Mouse (Mus musculus): ENCODE data around the gene Sirpb1a. TPM values are rescaled to one million over a fixed set of nuclear protein-coding genes. Genes with fewer than 3 reads are reported as not detected.
"Not testable (repeated sequence)": the region's sequence is repeated elsewhere in the genome, so short reads cannot be mapped to it uniquely, and the experiment has no call there.

Gene Sirpb1a
- not detected in 2 replicates for polyA plus RNA-seq (2015; fragmentation: Nextera tagmentation; extraction: Ambion mirVana)

- H3K9me3 ChIP-seq (replicated peaks; ENCODE audit: control insufficient read depth, low read length, poor library complexity, severe bottlenecking); H3K27me3 ChIP-seq (ENCODE audit: control insufficient read depth, insufficient read depth, low read depth, low read length); H3K9ac ChIP-seq (ENCODE audit: low read depth, low read length); ATAC-seq; H3K4me1 ChIP-seq (ENCODE audit: control insufficient read depth, insufficient read depth, low read length); H3K27ac ChIP-seq (ENCODE audit: low read length); H3K4me3 ChIP-seq (ENCODE audit: low read depth, low read length); H3K4me2 ChIP-seq (ENCODE audit: low read length); H3K36me3 ChIP-seq (ENCODE audit: control insufficient read depth, insufficient read depth, low read length): not testable (repeated sequence)
- 93% methylated on average over 1 of the region's 1 CpGs for WGBS
Measured at GRCm38 (mm10) chr3:15426447-15426846, at the start of gene Sirpb1a. Gene Sirpb1a, minus strand, starts transcription at chr3:15426520.

- not testable (repeated sequence) for H3K9ac ChIP-seq (ENCODE audit: low read depth, low read length); ATAC-seq
- 85% methylated on average over 1 of the region's 2 CpGs for WGBS
Measured at GRCm38 (mm10) chr3:15474831-15475230, 48.5 kb upstream of the Sirpb1a start.

GRCm38 (mm10) chr3:15470158-15470557 is 43.8 kb upstream of the Sirpb1a start:
- not testable (repeated sequence) for H3K9me3 ChIP-seq (replicated peaks; ENCODE audit: control insufficient read depth, low read length, poor library complexity, severe bottlenecking); H3K9ac ChIP-seq (ENCODE audit: low read depth, low read length); H3K27me3 ChIP-seq (ENCODE audit: control insufficient read depth, insufficient read depth, low read depth, low read length); H3K4me3 ChIP-seq (ENCODE audit: low read depth, low read length); H3K36me3 ChIP-seq (ENCODE audit: control insufficient read depth, insufficient read depth, low read length); H3K27ac ChIP-seq (ENCODE audit: low read length); ATAC-seq; H3K4me1 ChIP-seq (ENCODE audit: control insufficient read depth, insufficient read depth, low read length); H3K4me2 ChIP-seq (ENCODE audit: low read length)
- 100% methylated on average over 1 of the region's 3 CpGs for whole genome bisulfite sequencing

More at GRCm38 (mm10) chr3:15474831-15475230, 48.5 kb upstream of the Sirpb1a start:
- not testable (repeated sequence) for H3K4me2 ChIP-seq (ENCODE audit: low read length); H3K27me3 ChIP-seq (ENCODE audit: control insufficient read depth, insufficient read depth, low read depth, low read length); H3K36me3 ChIP-seq (ENCODE audit: control insufficient read depth, insufficient read depth, low read length); H3K9me3 ChIP-seq (replicated peaks; ENCODE audit: control insufficient read depth, low read length, poor library complexity, severe bottlenecking); H3K27ac ChIP-seq (ENCODE audit: low read length); H3K4me3 ChIP-seq (ENCODE audit: low read depth, low read length); H3K4me1 ChIP-seq (ENCODE audit: control insufficient read depth, insufficient read depth, low read length)

- 93% methylated on average over 1 of the region's 1 CpGs for WGBS
- not testable (repeated sequence) for H3K27ac ChIP-seq (ENCODE audit: low read length); H3K9ac ChIP-seq (ENCODE audit: low read depth, low read length); H3K27me3 ChIP-seq (ENCODE audit: control insufficient read depth, insufficient read depth, low read depth, low read length); H3K36me3 ChIP-seq (ENCODE audit: control insufficient read depth, insufficient read depth, low read length); H3K4me3 ChIP-seq (ENCODE audit: low read depth, low read length); ATAC-seq; H3K9me3 ChIP-seq (replicated peaks; ENCODE audit: control insufficient read depth, low read length, poor library complexity, severe bottlenecking); H3K4me2 ChIP-seq (ENCODE audit: low read length); H3K4me1 ChIP-seq (ENCODE audit: control insufficient read depth, insufficient read depth, low read length)
Measured at GRCm38 (mm10) chr3:15443936-15444335, 17.6 kb upstream of the Sirpb1a start.

GRCm38 (mm10) chr3:15439844-15440243 is 13.5 kb upstream of the Sirpb1a start:
- H3K4me3 ChIP-seq (ENCODE audit: low read depth, low read length); H3K4me2 ChIP-seq (ENCODE audit: low read length); H3K9me3 ChIP-seq (replicated peaks; ENCODE audit: control insufficient read depth, low read length, poor library complexity, severe bottlenecking); ATAC-seq; H3K36me3 ChIP-seq (ENCODE audit: control insufficient read depth, insufficient read depth, low read length); H3K27ac ChIP-seq (ENCODE audit: low read length); H3K4me1 ChIP-seq (ENCODE audit: control insufficient read depth, insufficient read depth, low read length); H3K27me3 ChIP-seq (ENCODE audit: control insufficient read depth, insufficient read depth, low read depth, low read length); H3K9ac ChIP-seq (ENCODE audit: low read depth, low read length): not testable (repeated sequence)
- WGBS, result 72% methylated on average over 1 of the region's 1 CpGs

GRCm38 (mm10) chr3:15427917-15428316 is 1.6 kb upstream of the Sirpb1a start:
- H3K4me1 ChIP-seq (ENCODE audit: control insufficient read depth, insufficient read depth, low read length), result no peaks in the 10 kb centered on the region
- no peaks in the 10 kb centered on the region for H3K36me3 ChIP-seq (ENCODE audit: control insufficient read depth, insufficient read depth, low read length)
- no peaks in the 10 kb centered on the region for H3K27me3 ChIP-seq (ENCODE audit: control insufficient read depth, insufficient read depth, low read depth, low read length)
- H3K4me2 ChIP-seq (ENCODE audit: low read length), result no peak overlapping the region
- 74% methylated on average over 1 of the region's 1 CpGs for WGBS
- no peak overlapping the region for H3K9ac ChIP-seq (ENCODE audit: low read depth, low read length)
- H3K9me3 ChIP-seq (replicated peaks; ENCODE audit: control insufficient read depth, low read length, poor library complexity, severe bottlenecking), result no peaks in the 10 kb centered on the region
- H3K27ac ChIP-seq (ENCODE audit: low read length), result no peak overlapping the region
- no peak overlapping the region for H3K4me3 ChIP-seq (ENCODE audit: low read depth, low read length)
- ATAC-seq, result no peak

GRCm38 (mm10) chr3:15355690-15356089 is 70.6 kb downstream of the Sirpb1a start:
- H3K27me3 ChIP-seq (ENCODE audit: control insufficient read depth, insufficient read depth, low read depth, low read length); H3K4me3 ChIP-seq (ENCODE audit: low read depth, low read length); H3K9ac ChIP-seq (ENCODE audit: low read depth, low read length); H3K27ac ChIP-seq (ENCODE audit: low read length); H3K9me3 ChIP-seq (replicated peaks; ENCODE audit: control insufficient read depth, low read length, poor library complexity, severe bottlenecking); ATAC-seq; H3K36me3 ChIP-seq (ENCODE audit: control insufficient read depth, insufficient read depth, low read length); H3K4me2 ChIP-seq (ENCODE audit: low read length); H3K4me1 ChIP-seq (ENCODE audit: control insufficient read depth, insufficient read depth, low read length): not testable (repeated sequence)
- WGBS, result 77% methylated on average over 3 of the region's 3 CpGs

GRCm38 (mm10) chr3:15350318-15350717 is 76.0 kb downstream of the Sirpb1a start:
- H3K4me1 ChIP-seq (ENCODE audit: control insufficient read depth, insufficient read depth, low read length), result not testable (repeated sequence)

GRCm38 (mm10) chr3:15345606-15346005 is 80.7 kb downstream of the Sirpb1a start:
- not testable (repeated sequence) for H3K9ac ChIP-seq (ENCODE audit: low read depth, low read length); H3K27ac ChIP-seq (ENCODE audit: low read length); H3K4me1 ChIP-seq (ENCODE audit: control insufficient read depth, insufficient read depth, low read length); H3K4me3 ChIP-seq (ENCODE audit: low read depth, low read length); H3K9me3 ChIP-seq (replicated peaks; ENCODE audit: control insufficient read depth, low read length, poor library complexity, severe bottlenecking); H3K4me2 ChIP-seq (ENCODE audit: low read length); H3K36me3 ChIP-seq (ENCODE audit: control insufficient read depth, insufficient read depth, low read length); H3K27me3 ChIP-seq (ENCODE audit: control insufficient read depth, insufficient read depth, low read depth, low read length); ATAC-seq
- 59% methylated on average over 3 of the region's 3 CpGs for WGBS

More at GRCm38 (mm10) chr3:15350318-15350717, 76.0 kb downstream of the Sirpb1a start:
- H3K9ac ChIP-seq (ENCODE audit: low read depth, low read length); H3K27me3 ChIP-seq (ENCODE audit: control insufficient read depth, insufficient read depth, low read depth, low read length); ATAC-seq; H3K4me2 ChIP-seq (ENCODE audit: low read length); H3K9me3 ChIP-seq (replicated peaks; ENCODE audit: control insufficient read depth, low read length, poor library complexity, severe bottlenecking); H3K36me3 ChIP-seq (ENCODE audit: control insufficient read depth, insufficient read depth, low read length); H3K27ac ChIP-seq (ENCODE audit: low read length); H3K4me3 ChIP-seq (ENCODE audit: low read depth, low read length): not testable (repeated sequence)
- 89% methylated on average over 1 of the region's 2 CpGs for WGBS

Measured in midbrain, embryonic 16.5 days (tissue).